Mouse (Mus musculus) heart, adult 10 weeks (tissue): ENCODE measurements around the gene Gm11595. TPM values are rescaled to one million over a fixed set of nuclear protein-coding genes. Genes with fewer than 3 reads are reported as not detected.

ENCODE experiments used
- polyA plus RNA-seq: library from polyadenylated mRNA; stranded (reverse); fragments of 350-450 nt; fragmentation: Illumina TruSeq; extraction: RNeasy Lipid Tissue Mini Kit (QIAGEN cat#74804); gene quantifications from one replicate; pipeline ENCODE4 v1.2.3, GENCODE M21; 2014; ENCODE audit warnings: low read depth, low replicate concordance

The Gm11595 gene
- polyA plus RNA-seq = not detected

GRCm38 (mm10) chr11:99772813-99773212 is at the start of gene Gm11595:
Gm11595 (minus strand) TSS chr11:99772913.

DNA sequence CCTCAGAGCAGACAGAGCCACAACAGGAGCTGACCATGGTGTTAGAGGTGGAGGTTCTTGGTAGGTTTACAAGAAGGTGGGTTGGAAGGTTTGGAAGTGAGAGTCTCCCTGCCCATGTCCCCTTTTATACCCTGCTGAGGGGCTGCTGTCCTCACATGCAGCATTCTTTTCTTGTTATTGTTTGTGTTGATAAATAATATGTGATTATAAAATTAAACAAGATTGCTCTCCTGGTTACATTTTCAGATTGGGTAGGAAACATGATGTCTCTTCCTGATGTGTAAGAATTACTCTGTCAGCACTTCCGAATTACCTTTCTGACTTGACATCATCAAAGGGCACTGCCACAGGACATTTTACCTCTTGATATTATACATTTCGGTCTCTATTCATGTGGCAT is 42.9 kb upstream of the Gm11595 start, which contains the start of gene Gm11564:
Gm11564 (minus strand) TSS at position 101 of the 400 bp plus-strand sequence.

DNA sequence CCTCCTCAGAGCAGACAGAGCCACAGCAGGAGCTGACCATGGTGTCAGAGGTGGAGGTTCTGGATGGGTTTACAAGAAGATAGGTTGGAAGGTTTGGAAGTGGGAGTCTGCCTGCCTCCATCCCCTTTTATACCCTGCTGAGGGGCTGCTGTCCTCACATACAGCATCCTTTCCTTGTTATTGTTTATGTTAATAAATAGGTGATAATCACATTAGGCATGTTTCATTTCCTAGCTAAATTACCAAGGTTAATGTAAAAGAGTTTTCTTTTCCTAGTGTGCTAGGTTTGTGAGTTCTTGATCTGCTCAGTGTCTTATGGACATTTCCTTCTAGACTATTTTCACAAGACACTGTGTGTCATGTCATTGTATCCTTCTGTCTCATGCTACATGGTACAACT is 37.1 kb upstream of the Gm11595 start, which contains the start of gene Krtap4-13:
Krtap4-13 (minus strand) TSS at position 101 of the 400 bp plus-strand sequence.

DNA sequence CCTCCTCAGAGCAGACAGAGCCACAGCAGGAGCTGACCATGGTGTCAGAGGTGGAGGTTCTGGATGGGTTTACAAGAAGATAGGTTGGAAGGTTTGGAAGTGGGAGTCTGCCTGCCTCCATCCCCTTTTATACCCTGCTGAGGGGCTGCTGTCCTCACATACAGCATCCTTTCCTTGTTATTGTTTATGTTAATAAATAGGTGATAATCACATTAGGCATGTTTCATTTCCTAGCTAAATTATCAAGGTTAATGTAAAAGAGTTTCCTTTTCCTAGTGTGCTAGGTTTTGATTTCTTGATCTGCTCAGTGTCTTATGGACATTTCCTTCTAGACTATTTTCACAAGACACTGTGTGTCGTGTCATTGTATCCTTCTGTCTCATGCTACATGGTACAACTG is 31.6 kb upstream of the Gm11595 start, which contains the start of gene Gm11554:
Gm11554 (minus strand) TSS at position 101 of the 400 bp plus-strand sequence.

GRCm38 (mm10) chr11:99798832-99799231 is 26.1 kb upstream of the Gm11595 start, which contains the start of gene Gm11569:
Gm11569 (minus strand) TSS chr11:99798932.

GRCm38 (mm10) chr11:99793367-99793766 is 20.7 kb upstream of the Gm11595 start, which contains the start of gene Gm11596:
Gm11596 (minus strand) TSS chr11:99793467.

DNA sequence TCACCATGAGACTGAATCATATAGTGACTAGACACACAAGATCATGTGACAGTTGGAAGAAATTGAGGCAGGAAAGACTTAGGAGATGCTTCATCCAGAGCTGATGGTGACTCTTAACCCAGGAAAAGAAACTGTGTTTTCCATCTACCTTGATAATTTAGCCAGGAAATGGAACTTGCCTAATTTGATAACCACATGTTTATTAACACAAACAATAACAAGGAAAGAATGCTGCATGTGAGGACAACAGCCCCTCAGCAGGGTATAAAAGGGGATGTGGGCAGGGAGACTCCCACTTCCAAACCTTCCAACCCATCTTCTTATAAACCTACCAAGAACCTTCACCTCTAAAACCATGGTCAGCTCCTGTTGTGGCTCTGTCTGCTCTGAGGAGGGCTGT is 12.2 kb upstream of the Gm11595 start, which contains the start of gene Krtap4-9:
Krtap4-9 (plus strand) TSS at position 301 of the 400 bp plus-strand sequence.

GRCm38 (mm10) chr11:99780604-99781003 is 7.9 kb upstream of the Gm11595 start, which contains the start of gene Krtap4-8:
Krtap4-8 (minus strand) TSS chr11:99780704.

GRCm38 (mm10) chr11:99734190-99734589 is 38.5 kb downstream of the Gm11595 start, which contains the start of gene Gm14180:
Gm14180 (minus strand) TSS chr11:99734290.

Other genes starting within 250 kb of the Gm11595 start
- gene Krt40, start 229.8 kb downstream of the Gm11595 start, polyA plus RNA-seq = not detected
- not detected for gene Krtap3-3, start 222.0 kb downstream of the Gm11595 start, polyA plus RNA-seq
- not detected for gene Krtap3-2, start 216.1 kb downstream of the Gm11595 start, polyA plus RNA-seq
- not detected for gene Gm11939, start 213.4 kb downstream of the Gm11595 start, polyA plus RNA-seq
- not detected for gene Krtap3-1, start 206.3 kb downstream of the Gm11595 start, polyA plus RNA-seq
- gene Krtap1-5, start 191.9 kb downstream of the Gm11595 start, polyA plus RNA-seq = not detected
- gene Krtap1-4, start 189.3 kb downstream of the Gm11595 start, polyA plus RNA-seq = not detected
- not detected for gene Krtap1-3, start 181.6 kb downstream of the Gm11595 start, polyA plus RNA-seq
- not detected for gene Krtap9-3, start 174.8 kb downstream of the Gm11595 start, polyA plus RNA-seq
- not detected for gene Gm11938, start 169.6 kb downstream of the Gm11595 start, polyA plus RNA-seq
- gene Gm11937, start 162.7 kb downstream of the Gm11595 start, polyA plus RNA-seq = not detected
- gene Krtap2-4, start 158.1 kb downstream of the Gm11595 start, polyA plus RNA-seq = not detected
- not detected for gene Gm11562, start 152.5 kb downstream of the Gm11595 start, polyA plus RNA-seq
- gene Krtap4-1, start 144.7 kb downstream of the Gm11595 start, polyA plus RNA-seq = not detected
- gene Krtap4-2, start 137.8 kb downstream of the Gm11595 start, polyA plus RNA-seq = not detected
- gene Krtap4-7, start 128.8 kb downstream of the Gm11595 start, polyA plus RNA-seq = not detected
- gene Gm11555, start 122.7 kb downstream of the Gm11595 start, polyA plus RNA-seq = not detected
- gene Gm11563, start 114.0 kb downstream of the Gm11595 start, polyA plus RNA-seq = not detected
- not detected for gene Krtap4-6, start 107.0 kb downstream of the Gm11595 start, polyA plus RNA-seq
- gene Gm14190, start 82.2 kb downstream of the Gm11595 start, polyA plus RNA-seq = not detected
- gene Gm14180, start 38.6 kb downstream of the Gm11595 start, polyA plus RNA-seq = not detected
- not detected for gene Krtap4-8, start 7.8 kb upstream of the Gm11595 start, polyA plus RNA-seq
- gene Krtap4-9, start 12.3 kb upstream of the Gm11595 start, polyA plus RNA-seq = not detected
- not detected for gene Gm11596, start 20.6 kb upstream of the Gm11595 start, polyA plus RNA-seq
- gene Gm11569, start 26.0 kb upstream of the Gm11595 start, polyA plus RNA-seq = not detected
- gene Gm11554, start 31.5 kb upstream of the Gm11595 start, polyA plus RNA-seq = not detected
- gene Krtap4-13, start 37.0 kb upstream of the Gm11595 start, polyA plus RNA-seq = not detected
- gene Gm11564, start 42.8 kb upstream of the Gm11595 start, polyA plus RNA-seq = not detected
- not detected for gene 2300003K06Rik, start 65.2 kb upstream of the Gm11595 start, polyA plus RNA-seq
- gene Krtap4-16, start 78.7 kb upstream of the Gm11595 start, polyA plus RNA-seq = not detected
- not detected for gene Gm11568, start 85.0 kb upstream of the Gm11595 start, polyA plus RNA-seq
- not detected for gene Gm11559, start 91.6 kb upstream of the Gm11595 start, polyA plus RNA-seq
- gene Krtap9-1, start 100.5 kb upstream of the Gm11595 start, polyA plus RNA-seq = not detected
- not detected for gene Gm11567, start 106.3 kb upstream of the Gm11595 start, polyA plus RNA-seq
- not detected for gene Krtap31-1, start 135.0 kb upstream of the Gm11595 start, polyA plus RNA-seq
- gene Gm11565, start 141.8 kb upstream of the Gm11595 start, polyA plus RNA-seq = not detected
- not detected for gene Krtap31-2, start 163.4 kb upstream of the Gm11595 start, polyA plus RNA-seq
- gene Krtap9-5, start 175.6 kb upstream of the Gm11595 start, polyA plus RNA-seq = not detected
- not detected for gene Krtap29-1, start 206.1 kb upstream of the Gm11595 start, polyA plus RNA-seq
- not detected for gene Krtap16-1, start 213.7 kb upstream of the Gm11595 start, polyA plus RNA-seq
- not detected for gene Krtap17-1, start 221.1 kb upstream of the Gm11595 start, polyA plus RNA-seq
- gene Krt33a, start 243.3 kb upstream of the Gm11595 start, polyA plus RNA-seq = not detected